Mouse (Mus musculus) hindbrain, embryonic 16.5 days (tissue): Measurements from ENCODE around the gene Gm20850. TPM values are rescaled to one million over a fixed set of nuclear protein-coding genes. Genes with fewer than 3 reads are reported as not detected.
"Not testable (repeated sequence)": the region's sequence is repeated elsewhere in the genome, so short reads cannot be mapped to it uniquely, and the experiment has no call there.

Experiments
- ATAC-seq: fragments of 200-750 bp; cut with Nextera tagmentation; 2 replicates; pipeline ENCODE4 v1.8.0; 2017; ENCODE audit warnings: moderate TSS enrichment, moderate library complexity
- H3K27ac ChIP-seq: fragments of 300-500 bp; sonication (generic); 2 replicates; pipeline ENCODE4 v1.5.1; 2014; ENCODE audit warnings: low read depth, mild to moderate bottlenecking, control low read depth, low read length, moderate library complexity
- H3K27me3 ChIP-seq: fragments of 300-500 bp; sonication (generic); replicated peaks from 2 replicates; pipeline ENCODE4 v1.6.1; 2014; ENCODE audit warnings: low read length; ENCODE audit not compliant: control insufficient read depth, insufficient read depth
- H3K36me3 ChIP-seq: fragments of 300-500 bp; sonication (generic); 2 replicates; pipeline ENCODE4 v1.6.1; 2014; ENCODE audit warnings: mild to moderate bottlenecking, low read length, moderate library complexity, mixed read lengths; ENCODE audit not compliant: control insufficient read depth, insufficient read depth
- H3K4me1 ChIP-seq: fragments of 300-500 bp; sonication (generic); 2 replicates; pipeline ENCODE4 v1.6.1; 2014; ENCODE audit warnings: low read depth, low read length; ENCODE audit not compliant: control insufficient read depth, insufficient read depth
- H3K4me2 ChIP-seq: fragments of 300-500 bp; sonication (generic); 2 replicates; pipeline ENCODE4 v1.6.1; 2014; ENCODE audit warnings: mild to moderate bottlenecking, low read length, control low read depth, moderate library complexity
- H3K4me3 ChIP-seq: fragments of 300-500 bp; sonication (generic); 2 replicates; pipeline ENCODE4 v1.5.1; 2014; ENCODE audit warnings: mild to moderate bottlenecking, low read length, control low read depth, moderate library complexity
- H3K9ac ChIP-seq: fragments of 300-500 bp; sonication (generic); 2 replicates; pipeline ENCODE4 v1.6.1; 2014; ENCODE audit warnings: low read depth, mild to moderate bottlenecking, control low read depth, low read length, moderate library complexity
- H3K9me3 ChIP-seq: fragments of 300-500 bp; sonication (generic); 2 replicates; pipeline ENCODE4 v1.6.1; 2014; ENCODE audit warnings: mild to moderate bottlenecking, low read length, moderate library complexity; ENCODE audit not compliant: control insufficient read depth
- WGBS: fragments of 180-500 bp; shearing (Covaris S2); extraction: QIAGEN DNeasy Blood & Tissue Kit; methylation state at CpG from one replicate; pipeline ENCODE4 v1.1.7; 2014; 5-methylcytosine and 5-hydroxymethylcytosine counted together
- polyA plus RNA-seq: library from polyadenylated mRNA; unstranded; fragments of >200 nt; fragmentation: Nextera tagmentation; extraction: Ambion mirVana; gene quantifications from 2 replicates; pipeline ENCODE4 v1.2.1, GENCODE M21; 2015

Gene Gm20850
- not detected in 2 replicates for polyA plus RNA-seq

DNA sequence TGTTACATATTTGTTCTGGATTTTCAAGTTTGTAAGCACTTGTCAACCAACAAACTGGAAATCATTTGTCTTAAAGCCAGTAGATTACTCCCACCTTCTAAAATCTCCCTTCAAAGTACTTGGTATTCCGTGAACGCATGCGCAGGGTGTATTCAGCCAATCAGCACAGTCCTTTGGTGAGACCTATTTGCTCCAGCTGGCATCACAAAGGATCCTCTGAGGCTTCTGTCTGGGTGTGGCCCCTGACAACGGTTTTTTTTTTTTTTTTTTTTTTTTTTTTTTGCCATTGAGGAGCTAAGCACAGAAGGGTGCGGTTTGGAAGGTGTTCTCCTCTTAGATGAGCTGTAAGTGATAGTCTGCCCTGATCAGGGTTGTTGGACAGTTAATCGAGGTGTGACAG is at the start of gene Gm20850:
Gene Gm20850, plus strand, starts transcription at position 301 of the 400 bp plus-strand sequence.
- ATAC-seq, H3K9ac ChIP-seq, H3K9me3 ChIP-seq, H3K36me3 ChIP-seq, H3K4me3 ChIP-seq, H3K27me3 ChIP-seq, H3K4me2 ChIP-seq, H3K27ac ChIP-seq, H3K4me1 ChIP-seq: not testable (repeated sequence)
- no CpG with 5 or more reads among the region's 6 CpGs for WGBS
